Mouse (Mus musculus) megakaryocyte, embryonic 14.5 days (primary cell): Measurements from ENCODE around the gene Hipk1. TPM values are rescaled to one million over a fixed set of nuclear protein-coding genes. Genes with fewer than 3 reads are reported as not detected.

Experiments
- H3K27me3 ChIP-seq: replicated peaks from 2 replicates; pipeline ENCODE3; 2012; ENCODE audit warnings: inconsistent platforms
- H3K36me3 ChIP-seq: replicated peaks from 2 replicates; pipeline ENCODE3; 2012; ENCODE audit warnings: low read length, inconsistent platforms, mixed read lengths
- H3K4me1 ChIP-seq: 2 replicates; pipeline ENCODE4 v1.6.1; 2012; ENCODE audit warnings: inconsistent platforms
- H3K4me3 ChIP-seq: replicated peaks from 2 replicates; pipeline ENCODE3; 2012; ENCODE audit warnings: moderate library complexity, mild to moderate bottlenecking, inconsistent platforms
- H3K9me3 ChIP-seq: 2 replicates; pipeline ENCODE4 v1.6.1; 2012; ENCODE audit warnings: inconsistent platforms
- FLI1 ChIP-seq: IDR thresholded peaks from 2 replicates; pipeline ENCODE4 v1.6.1; 2012; ENCODE audit warnings: low read length, inconsistent platforms, mixed read lengths
- GATA1 ChIP-seq: IDR thresholded peaks from 3 replicates; pipeline ENCODE4 v1.6.1; 2012; ENCODE audit warnings: mixed read lengths, low read length, inconsistent platforms, borderline replicate concordance
- polyA plus RNA-seq: library from polyadenylated mRNA; stranded (reverse); fragments of >175 nt; gene quantifications from 2 replicates; pipeline ENCODE4 v1.2.3, GENCODE M21; 2012; ENCODE audit warnings: low replicate concordance; ENCODE audit not compliant: insufficient read depth

The Hipk1 gene
- polyA plus RNA-seq, 1 experiment = 23.3 TPM

DNA sequence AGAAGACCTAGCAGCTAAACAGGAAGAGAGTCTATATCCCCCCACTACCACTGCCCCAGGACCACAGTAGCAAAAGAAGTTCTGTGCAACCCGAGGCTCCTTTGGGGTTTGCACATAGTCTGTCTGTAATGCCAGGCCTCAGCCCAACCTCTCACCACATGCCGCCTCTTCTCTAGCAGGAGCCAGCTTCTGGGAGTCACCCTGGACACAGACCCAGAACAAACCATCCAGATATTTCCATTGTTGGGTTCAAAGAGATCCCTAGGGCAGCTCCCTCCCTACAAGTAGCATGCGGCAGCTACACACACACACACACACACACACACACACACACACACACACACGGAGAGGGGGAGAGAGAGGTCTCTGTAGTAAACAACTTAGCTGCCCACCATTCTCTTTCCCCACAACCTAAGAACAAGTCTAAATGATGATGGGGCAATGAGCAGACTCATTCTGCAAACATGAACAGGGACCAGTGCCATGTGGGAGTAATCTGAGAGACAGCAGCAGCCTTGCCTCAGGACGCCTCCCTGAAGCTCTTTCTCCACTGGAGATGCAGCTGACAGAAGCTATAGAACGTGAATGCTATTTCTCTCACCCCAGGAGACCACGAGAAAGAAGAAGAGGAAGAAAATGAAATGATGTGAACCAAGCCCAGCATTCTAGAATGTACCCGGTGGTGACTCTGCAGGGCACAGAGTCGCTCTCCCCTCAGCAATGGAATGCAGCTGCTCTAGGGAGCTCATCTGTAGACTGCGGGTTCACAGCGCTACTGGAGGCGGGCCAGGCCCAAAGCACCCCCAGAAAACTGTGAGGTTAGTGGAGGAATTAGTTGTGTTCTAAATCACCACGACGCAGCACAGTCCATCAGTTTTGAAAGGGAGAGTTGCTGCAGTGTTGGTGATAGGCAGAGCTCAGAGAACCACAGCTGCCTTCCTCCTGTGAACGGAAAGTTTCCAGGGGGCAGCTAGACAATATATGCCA lies 74.3 kb downstream of the Hipk1 start:
- Histone ChIP-seq H3K27me3 (peaks cover 4% of the 10 kb centered on the region), H3K36me3 (no peaks in the 10 kb centered on the region), H3K9me3 (peaks cover 8% of the 10 kb centered on the region), H3K4me3 (no peak overlapping the region), H3K4me1 (no peaks in the 10 kb centered on the region)
- TF ChIP-seq FLI1 = no peak
- TF ChIP-seq GATA1 = no peak

DNA sequence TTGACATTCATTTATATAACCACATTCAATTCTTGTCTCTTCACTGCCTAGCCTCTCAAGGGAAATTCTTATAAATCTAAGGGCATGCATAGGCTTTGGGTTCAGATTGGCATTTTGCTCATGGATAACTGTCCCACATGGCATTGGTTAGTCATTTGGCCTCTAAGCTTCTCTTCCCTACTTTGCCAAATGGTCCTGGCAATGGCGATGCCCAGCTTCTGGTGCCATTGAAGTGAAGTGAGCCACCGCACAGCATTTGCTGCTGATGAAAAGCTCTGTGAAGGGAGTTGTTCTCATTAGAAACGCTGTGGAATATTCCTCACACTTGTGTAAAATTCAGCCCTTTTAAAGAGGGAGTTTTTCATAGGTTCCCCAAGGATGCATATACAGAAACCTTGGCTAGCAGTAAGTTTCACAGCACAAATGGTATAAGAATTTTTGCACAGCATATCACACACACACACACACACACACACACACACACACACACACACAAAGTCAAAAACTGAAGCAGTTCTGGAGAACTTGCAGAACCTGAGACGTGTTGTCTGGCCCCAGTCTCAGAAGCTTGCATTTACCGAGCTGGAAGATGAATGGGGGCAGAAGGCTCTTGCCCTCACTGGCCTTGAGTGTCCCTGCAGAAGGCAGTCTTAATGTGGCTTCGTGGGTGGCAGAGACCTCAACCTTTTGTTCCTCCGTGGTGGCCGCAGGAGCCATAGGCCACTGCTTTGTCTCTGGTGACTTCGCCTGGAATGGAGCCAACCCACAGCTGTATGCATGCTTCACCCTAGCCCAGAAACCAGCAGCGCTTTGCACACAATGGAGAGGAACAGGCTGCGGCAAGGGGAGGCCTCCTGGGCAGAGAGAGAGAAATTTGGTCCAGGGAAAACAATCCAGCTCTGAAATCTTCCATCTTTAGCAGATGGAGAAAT lies 75.3 kb downstream of the Hipk1 start:
- Histone ChIP-seq H3K4me1 (no peaks in the 10 kb centered on the region), H3K9me3 (peaks cover 7% of the 10 kb centered on the region), H3K27me3 (peaks cover 4% of the 10 kb centered on the region), H3K36me3 (no peaks in the 10 kb centered on the region), H3K4me3 (no peak overlapping the region)
- TF ChIP-seq GATA1 = no peak
- no peak for TF ChIP-seq FLI1

DNA sequence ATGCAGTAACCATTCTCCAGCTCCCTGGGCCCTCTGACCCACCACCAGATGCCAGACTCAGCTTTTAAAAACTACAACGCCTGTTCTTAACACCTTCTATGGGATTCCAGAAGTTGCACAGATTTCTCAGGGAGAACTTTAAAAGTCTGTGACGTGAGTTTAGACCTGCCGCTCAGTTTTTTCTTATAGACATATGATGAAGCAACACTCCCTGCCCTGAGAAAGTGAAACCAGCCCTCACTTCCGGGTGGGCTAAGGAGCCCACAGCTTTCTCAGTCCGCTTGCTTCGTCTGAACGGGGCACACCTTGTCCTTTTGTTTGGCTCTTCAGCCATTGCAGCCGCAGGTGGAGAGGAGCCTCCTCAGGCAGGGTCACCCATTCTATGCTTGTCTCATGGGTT lies 76.4 kb downstream of the Hipk1 start:
- H3K4me1 ChIP-seq = no peaks in the 10 kb centered on the region
- no peak overlapping the region for H3K4me3 ChIP-seq
- H3K27me3 ChIP-seq = peaks cover 4% of the 10 kb centered on the region
- H3K36me3 ChIP-seq = no peaks in the 10 kb centered on the region
- TF ChIP-seq GATA1 (no peak), FLI1 (no peak)
- no peaks in the 10 kb centered on the region; the same call in 1 of the 2 replicates for H3K9me3 ChIP-seq

DNA sequence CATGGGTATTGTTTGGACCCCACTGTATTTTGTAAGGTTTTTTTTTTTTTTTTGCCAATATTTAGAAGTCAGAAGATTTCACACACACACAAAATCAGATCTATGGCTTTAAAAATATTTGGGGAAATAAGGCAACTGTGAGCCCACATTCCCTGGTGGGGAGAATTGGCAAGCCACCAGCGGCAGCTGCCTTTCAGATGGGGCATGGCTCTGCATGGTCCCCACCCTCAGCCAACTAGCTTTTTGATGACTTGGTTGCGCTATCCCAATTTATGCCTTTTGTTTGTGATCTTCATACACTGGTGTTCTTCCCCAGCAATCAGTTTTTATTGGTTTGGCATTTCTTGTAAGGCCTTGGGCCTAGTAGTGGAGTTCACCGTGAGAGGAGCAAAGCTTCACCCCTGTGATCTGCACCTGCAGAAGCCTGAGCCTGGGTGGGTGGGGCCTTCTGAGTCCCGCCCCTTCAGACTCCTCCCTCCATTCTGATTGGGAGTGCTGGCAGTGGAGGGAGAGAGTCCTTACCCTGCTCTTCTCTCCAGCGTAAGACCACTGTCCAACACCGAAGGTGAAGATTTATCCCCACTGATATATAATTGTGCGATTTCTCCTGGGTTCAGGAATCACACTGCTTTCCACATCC lies 77.0 kb downstream of the Hipk1 start:
- TF ChIP-seq FLI1 (no peak), GATA1 (no peak)
- no peaks in the 10 kb centered on the region for H3K4me1 ChIP-seq
- no peak overlapping the region for H3K4me3 ChIP-seq
- H3K36me3 ChIP-seq = no peaks in the 10 kb centered on the region
- H3K9me3 ChIP-seq = no peaks in the 10 kb centered on the region
- peaks cover 4% of the 10 kb centered on the region for H3K27me3 ChIP-seq

DNA sequence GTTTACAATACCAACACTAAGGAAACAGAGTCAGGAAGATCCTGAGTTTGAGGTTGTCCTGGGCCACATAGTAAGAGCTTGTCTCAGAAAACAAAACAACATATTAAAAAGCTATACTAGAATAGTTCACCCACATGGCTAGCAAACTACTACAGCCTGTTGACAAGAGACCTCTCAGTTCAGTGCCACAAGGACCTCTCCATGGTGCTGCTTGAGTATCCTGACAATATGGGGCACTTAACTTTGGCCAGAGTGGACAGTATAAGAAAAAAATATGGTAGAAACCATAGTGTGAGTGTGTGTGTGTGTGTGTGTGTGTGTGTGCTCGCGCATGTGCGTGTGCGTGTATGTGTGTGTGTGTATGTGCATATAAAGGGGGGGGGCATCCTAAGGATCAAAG lies 79.2 kb downstream of the Hipk1 start:
- peaks cover 4% of the 10 kb centered on the region for H3K27me3 ChIP-seq
- H3K36me3 ChIP-seq = no peaks in the 10 kb centered on the region
- H3K4me3 ChIP-seq = no peak overlapping the region
- TF ChIP-seq GATA1 (no peak), FLI1 (no peak)
- no peaks in the 10 kb centered on the region for H3K9me3 ChIP-seq
- H3K4me1 ChIP-seq = peaks cover 3% of the 10 kb centered on the region; the same call in 1 of the 2 replicates

DNA sequence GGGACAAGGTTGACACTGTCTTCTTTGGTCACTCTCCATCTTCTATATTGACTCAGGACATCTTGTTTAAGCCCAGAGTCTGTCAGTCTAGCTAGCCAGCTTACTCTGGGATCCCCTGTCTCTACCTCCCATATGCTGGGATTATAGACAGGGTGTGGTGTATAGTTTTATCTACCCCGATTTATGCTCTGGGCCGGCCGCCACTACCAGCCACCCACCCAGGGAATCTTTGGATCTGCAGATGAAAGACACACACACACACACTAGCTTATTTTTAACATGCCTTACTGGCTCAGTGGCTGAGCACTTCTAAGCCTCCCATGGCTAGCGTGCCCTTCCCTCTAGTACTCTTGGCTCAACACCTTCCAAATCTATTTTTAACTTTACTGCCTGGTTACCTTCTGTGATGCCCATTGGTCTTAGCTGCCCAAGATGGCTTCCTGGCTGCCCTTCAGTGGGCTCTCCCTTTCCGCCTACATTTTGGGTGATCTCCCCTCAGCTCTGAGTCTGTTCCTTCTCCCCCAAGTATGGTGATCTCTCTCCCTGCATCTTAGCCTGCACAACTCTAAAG lies 81.8 kb downstream of the Hipk1 start:
- H3K4me1 ChIP-seq = peaks cover 3% of the 10 kb centered on the region; the same call in 1 of the 2 replicates
- no peaks in the 10 kb centered on the region for H3K9me3 ChIP-seq
- no peak overlapping the region for H3K4me3 ChIP-seq
- peaks cover 4% of the 10 kb centered on the region for H3K27me3 ChIP-seq
- no peaks in the 10 kb centered on the region for H3K36me3 ChIP-seq
- TF ChIP-seq GATA1 = no peak
- TF ChIP-seq FLI1 = no peak

DNA sequence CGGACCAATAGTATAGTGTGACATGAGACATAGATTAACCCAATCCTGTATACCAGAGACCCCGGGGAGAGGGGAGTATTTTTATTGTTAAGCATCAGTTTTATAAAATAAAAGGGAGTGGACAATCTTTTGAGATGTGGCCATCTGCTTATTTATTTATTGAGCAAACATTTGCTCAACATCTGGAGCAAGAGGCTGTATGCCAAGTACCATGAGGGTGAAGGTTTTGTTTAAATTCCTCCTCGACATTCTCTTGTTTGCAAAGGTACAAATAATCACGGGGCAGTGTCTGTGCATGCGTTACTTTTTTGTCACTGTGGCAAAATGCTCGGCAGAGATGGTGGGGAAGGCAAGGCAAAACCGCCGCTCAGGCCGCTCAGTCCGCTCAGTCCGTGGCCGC lies 85.9 kb downstream of the Hipk1 start:
- H3K27me3 ChIP-seq = peaks cover 4% of the 10 kb centered on the region

DNA sequence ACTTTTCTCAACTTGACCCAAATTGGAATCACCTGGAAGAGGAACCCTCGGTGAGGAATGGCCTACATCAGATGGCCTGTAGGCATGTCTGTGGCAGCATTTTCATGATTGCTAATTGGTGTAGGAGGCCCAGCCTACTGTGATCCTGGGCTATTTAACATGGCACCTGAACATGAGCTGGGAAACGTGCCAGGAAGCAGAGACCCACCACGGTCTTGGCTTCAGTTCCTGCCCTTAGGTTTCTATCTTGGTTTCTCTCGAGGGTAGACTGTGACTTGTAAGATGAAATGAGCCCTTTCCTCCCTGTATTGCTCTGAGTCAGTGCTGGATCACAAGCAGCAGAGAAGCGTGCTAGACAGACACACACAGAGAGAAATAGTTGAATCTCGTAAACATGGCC lies 86.7 kb downstream of the Hipk1 start:
- H3K9me3 ChIP-seq = no peaks in the 10 kb centered on the region
- no peaks in the 10 kb centered on the region for H3K36me3 ChIP-seq
- no peak overlapping the region for H3K4me3 ChIP-seq
- peaks cover 4% of the 10 kb centered on the region for H3K27me3 ChIP-seq
- H3K4me1 ChIP-seq = peaks cover 3% of the 10 kb centered on the region; the same call in 1 of the 2 replicates
- TF ChIP-seq FLI1 = no peak
- no peak for TF ChIP-seq GATA1

More for the DNA sequence above, 85.9 kb downstream of the Hipk1 start:
- Histone ChIP-seq H3K4me3 (no peak overlapping the region), H3K9me3 (no peaks in the 10 kb centered on the region), H3K4me1 (peaks cover 3% of the 10 kb centered on the region; the same call in 1 of the 2 replicates), H3K36me3 (no peaks in the 10 kb centered on the region)
- TF ChIP-seq FLI1 (no peak), GATA1 (no peak)

DNA sequence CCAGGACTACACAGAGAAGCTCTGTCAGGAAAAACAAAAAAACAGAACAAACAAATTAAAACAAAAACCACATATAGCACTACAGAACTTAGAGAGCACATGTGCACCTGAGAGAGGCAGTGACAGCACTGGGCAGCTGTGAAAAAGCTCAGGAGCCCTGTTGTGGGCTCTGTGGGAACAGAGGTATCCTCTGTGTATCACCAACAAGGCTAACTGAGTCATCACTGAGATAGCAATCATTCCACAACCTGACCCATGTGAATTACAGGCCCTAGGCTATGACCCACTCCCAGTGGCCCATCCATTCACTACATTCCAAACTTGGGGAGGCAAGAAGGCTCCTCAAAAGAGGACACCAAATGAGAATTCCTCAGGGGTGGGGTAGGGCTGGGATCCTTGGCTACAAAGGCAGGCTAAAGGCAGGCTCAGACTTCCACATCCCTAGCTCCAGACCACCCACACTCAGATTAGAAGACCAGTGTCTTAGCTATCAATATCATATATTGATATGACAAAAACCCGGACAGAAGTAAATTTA lies 94.9 kb downstream of the Hipk1 start:
- TF ChIP-seq FLI1 = no peak
- no peak for TF ChIP-seq GATA1
- H3K4me3 ChIP-seq = no peak overlapping the region
- H3K4me1 ChIP-seq = no peaks in the 10 kb centered on the region
- H3K9me3 ChIP-seq = no peaks in the 10 kb centered on the region
- no peaks in the 10 kb centered on the region for H3K27me3 ChIP-seq
- H3K36me3 ChIP-seq = no peaks in the 10 kb centered on the region
